Mouse (Mus musculus) cerebellum, adult 11 months (tissue): ENCODE data around the gene Ergic1.

Source experiments
- DNase-seq: peaks from one replicate; pipeline ENCODE4 v3.0.0; 2022

Ergic1 gene

DNA sequence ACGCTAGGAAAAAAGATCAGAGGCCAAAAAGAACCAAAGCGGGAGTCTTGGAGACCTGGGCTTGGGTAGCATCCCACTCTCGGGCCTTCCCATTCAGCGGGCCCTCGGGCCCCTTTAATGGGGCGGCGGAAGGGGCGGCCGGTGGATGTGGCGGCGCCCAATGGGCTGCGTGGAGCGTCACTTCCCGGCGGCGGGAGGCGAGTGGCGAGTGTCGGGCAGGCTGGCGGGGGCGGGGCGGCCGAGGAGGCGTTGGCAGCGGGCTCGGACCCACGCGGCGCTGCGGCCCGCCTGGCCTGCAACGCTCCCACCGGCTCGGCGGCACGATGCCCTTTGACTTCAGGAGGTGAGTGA lies at the start of gene Ergic1:
TSS of gene Ergic1 (plus strand) at position 200 of the 351 bp plus-strand sequence.
- DNase-seq, result peak; percentile 91

DNA sequence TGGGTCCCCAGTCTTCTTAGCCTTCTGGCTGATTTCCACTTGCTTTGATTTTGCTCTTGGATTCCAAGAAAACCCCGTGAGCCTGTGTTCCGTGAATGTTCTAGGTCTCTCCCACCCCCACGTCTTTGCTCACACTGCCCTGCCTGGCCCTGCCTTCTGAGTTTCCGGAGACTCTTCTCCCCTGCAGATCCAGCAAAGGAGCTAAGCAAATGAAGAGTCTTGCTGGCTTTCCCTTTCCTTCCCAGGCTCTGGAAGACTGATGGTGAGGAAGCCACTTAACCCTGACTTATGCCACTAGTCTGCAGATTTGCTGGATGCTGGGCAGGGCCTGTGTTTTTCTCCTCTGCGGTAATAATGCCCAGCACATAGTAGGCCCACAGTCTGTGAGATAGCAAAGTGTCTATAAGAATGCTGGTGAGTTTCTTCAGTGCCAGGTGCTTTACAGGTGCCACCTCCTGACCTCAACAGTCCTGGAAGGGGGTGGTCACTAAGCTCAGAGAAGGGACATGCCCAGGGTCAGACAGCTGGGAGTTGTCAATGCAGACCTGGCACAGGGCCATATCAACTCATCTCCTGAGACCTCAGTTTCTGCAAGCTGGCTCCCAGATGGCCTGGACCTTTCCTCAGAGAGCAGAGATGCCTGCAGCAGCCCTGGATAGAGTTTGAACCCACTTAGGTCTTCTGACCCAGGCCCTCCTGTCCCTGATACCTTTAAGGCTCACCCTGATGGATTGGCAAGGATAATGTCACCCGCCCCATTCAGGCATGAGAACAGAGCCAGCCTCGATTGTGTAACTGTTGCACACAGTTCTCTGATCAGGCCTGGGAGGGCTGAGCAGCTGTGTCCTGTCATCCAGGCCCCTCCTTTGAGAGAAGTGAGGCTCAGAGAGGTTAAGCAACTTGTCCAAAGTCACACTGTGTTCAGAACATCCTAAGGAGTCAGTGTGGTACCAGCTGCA lies 49.2 kb upstream of the Ergic1 start:
- DNase-seq, result no peak

DNA sequence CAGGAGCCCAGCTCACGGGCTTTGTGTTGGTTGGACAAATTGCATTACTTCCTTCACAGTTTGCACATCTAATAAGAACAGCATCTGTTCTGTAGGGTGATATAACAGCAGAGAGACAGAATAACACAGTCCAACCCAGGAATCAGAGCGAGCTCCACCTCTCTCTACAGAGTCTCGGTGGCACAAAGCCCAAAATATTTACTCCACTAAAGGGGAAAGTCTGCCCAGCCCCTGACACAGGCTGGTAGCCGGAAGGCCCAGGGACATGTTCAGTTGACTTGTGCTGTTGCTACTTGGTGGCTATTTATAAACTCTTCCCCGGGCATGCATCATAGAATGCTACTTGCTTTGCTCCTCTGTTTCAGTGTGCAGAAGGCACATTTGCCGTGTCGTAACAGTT lies 48.3 kb upstream of the Ergic1 start:
- DNase-seq, result no peak

GRCm38 (mm10) chr17:26513459-26514290 lies 47.6 kb upstream of the Ergic1 start:
- no peak for DNase-seq

GRCm38 (mm10) chr17:26514581-26515030 lies 46.7 kb upstream of the Ergic1 start:
- DNase-seq, result no peak

DNA sequence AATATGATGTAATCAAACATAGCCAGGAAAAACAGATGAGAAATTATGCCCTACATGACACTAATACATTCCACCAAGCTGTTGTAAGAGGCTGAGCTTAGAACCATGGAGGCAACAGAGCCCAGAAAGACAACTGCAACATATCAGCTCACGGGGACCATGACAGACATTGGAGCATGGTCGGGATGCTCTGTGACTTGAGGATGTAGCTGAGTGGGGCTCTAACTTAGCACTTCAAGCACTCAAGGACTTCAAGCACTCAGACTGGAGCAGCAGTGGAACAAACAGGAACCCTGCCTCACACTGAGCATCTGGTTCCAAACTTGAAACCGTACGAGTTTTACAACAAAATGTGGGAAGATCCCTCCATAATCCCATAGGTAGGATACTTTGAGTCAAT lies 45.6 kb upstream of the Ergic1 start:
- no peak for DNase-seq

- DNase-seq, result no peak
Measured at GRCm38 (mm10) chr17:26518306-26518705, 43.0 kb upstream of the Ergic1 start.

DNA sequence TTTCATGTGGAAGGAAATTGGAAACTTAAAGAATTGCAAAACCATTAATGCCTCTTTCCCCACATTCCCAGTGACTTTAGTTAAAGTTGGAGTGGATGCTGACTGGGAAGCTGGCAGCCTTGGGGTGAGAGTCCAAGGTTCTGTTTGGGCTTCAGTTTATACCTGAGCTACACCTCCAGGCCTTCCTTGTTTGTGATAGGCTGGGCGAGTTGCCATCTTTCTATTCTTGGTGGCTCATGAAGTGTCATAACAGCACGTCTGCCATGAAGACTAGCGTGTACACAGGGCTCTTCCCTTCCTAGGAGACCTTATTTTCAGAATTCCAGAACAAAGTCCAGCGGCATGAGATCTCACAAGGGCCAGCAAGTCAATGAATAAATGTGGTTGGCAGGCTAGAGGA lies 38.6 kb upstream of the Ergic1 start:
- DNase-seq, result no peak

- no peak for DNase-seq
Measured at GRCm38 (mm10) chr17:26524316-26524715, 37.0 kb upstream of the Ergic1 start.

DNA sequence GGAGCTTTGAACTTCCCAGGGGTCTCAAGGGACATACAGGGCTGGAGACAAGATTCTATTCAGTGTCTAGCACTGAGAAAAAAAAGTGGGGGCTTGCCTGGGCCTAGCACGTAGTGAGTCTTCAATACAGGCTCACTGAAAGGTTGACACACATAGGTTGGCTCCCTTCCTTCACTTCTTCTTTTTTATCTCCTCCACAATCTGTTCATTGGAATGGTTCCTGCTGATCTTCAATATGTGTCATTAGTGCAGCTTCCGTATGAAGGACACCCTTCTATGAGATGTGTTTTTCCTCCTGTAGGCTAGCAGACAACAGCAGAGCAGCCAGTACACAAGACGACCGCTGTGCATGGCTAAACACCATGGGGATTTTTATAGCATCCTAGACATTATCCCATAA lies 36.5 kb upstream of the Ergic1 start:
- DNase-seq, result no peak

GRCm38 (mm10) chr17:26525316-26525715 lies 36.0 kb upstream of the Ergic1 start:
- DNase-seq, result peak; percentile 59

DNA sequence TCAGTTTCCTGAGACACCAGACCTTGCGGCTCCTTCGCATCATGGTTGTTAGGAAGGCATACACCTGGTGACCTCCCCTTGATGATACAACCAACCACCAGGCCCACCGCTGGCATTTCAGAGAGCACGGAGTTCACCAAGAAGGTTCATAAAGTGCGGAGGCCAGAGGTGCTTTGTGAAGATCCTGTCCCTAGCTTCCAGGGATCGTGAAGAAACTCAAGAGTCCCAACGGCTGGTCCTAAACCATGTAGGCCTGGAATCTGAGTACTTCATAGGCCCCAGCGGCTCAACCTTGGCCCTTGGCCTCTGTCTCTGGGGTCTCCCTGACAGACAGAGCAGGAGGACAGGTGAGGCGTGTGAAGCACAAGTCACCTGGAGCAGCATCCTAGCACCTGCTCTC lies 34.0 kb upstream of the Ergic1 start:
- DNase-seq, result no peak

- DNase-seq, result no peak
Measured at GRCm38 (mm10) chr17:26528751-26529150, 32.5 kb upstream of the Ergic1 start.

GRCm38 (mm10) chr17:26529791-26530241 lies 31.5 kb upstream of the Ergic1 start:
- DNase-seq, result no peak

DNA sequence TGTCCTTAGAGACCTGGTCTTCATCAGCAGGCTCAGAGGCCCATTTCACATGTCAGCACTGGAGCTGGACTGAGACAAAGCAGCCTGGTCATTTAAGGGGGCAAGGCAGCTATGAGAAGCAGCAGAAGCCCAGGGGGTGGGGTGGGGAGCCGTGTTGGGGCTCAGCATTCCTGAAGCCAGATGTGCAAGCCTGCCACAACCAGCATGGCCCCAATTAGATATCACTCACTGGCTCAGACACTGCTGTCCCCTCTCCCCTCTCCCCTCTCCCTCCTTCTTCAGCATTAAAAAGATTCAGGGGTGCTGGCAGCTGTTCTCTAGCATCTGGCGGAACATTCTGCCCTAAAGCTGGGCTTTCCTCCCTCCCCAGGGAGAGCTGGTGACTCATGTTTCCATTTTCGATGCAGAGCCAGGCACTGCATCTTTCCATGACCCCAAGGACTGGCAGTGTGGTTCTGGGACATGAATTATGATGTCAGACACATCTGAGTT lies 30.7 kb upstream of the Ergic1 start:
- DNase-seq, result no peak

- no peak for DNase-seq
Measured at GRCm38 (mm10) chr17:26531395-26532027, 29.8 kb upstream of the Ergic1 start.

DNA sequence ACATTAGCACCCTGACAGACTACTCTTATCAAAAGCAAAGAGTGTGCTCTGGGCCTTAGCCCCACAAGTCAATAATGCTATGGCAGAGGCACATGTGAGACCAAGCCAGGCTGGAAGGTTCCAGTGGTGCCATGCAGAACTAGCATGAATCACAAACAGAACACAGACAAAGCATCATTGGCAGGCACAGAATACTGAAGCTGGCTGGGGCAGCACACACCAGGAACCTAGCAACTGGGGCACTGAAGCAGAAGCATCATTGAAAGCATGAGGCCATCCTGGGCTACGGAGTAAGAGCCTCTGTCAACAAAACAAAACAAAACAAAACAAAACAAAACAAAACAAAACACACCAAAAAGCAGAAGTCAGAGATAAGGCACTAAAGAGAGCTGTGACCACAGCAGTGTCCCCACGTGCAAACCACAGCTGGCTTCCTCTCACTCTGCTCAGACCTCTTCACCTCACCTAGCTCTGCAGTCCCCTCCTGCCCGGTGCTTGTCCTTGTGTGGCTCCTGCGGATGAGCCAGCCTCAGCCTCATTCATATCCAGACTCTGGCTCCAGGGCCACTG lies 28.7 kb upstream of the Ergic1 start:
- DNase-seq, result no peak

- no peak for DNase-seq
Measured at GRCm38 (mm10) chr17:26533871-26534372, 27.4 kb upstream of the Ergic1 start.

- no peak for DNase-seq
Measured at GRCm38 (mm10) chr17:26534695-26535094, 26.6 kb upstream of the Ergic1 start.

DNA sequence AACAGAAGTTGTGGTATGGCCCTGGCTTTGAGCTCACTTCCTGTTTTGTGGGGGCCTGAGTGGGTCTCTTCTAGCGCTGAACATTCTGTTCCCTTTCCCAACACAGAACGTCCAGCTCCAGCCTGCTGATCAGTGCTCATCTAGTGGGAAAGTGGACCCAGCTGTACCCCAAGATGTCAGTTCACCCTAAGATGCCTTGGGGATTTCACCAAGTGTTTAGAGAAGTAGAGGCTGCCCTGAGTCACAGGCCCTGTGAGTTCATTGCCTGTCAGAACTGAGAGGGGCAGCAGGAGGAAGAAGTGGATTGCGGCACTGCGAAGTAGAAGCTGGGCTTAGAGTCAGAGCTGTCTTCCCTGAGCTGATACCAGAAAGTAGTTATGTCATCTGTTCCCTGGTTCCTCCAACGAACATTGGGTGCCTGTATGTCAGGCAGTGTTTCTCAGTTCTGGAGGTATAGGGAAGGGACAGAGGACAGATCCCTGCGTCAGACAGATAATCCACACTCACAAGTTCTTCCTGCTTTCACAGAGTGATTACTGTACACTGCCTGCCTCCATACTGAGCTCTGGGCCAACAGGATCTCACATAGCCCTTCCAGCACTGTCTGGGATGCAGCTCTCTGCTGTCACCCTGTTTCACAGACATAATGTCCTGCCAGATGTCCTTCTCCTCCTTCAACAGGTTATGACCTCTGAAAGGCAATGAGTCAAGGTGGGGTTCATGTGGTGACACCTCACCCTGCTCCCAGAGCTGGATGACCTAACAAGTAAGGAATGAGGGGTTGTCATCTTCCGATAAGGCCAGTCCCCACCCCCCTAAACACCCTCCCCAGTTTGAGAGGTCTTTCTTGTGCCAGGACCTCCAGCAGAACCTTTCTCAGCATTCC lies 25.8 kb upstream of the Ergic1 start:
- no peak for DNase-seq

DNA sequence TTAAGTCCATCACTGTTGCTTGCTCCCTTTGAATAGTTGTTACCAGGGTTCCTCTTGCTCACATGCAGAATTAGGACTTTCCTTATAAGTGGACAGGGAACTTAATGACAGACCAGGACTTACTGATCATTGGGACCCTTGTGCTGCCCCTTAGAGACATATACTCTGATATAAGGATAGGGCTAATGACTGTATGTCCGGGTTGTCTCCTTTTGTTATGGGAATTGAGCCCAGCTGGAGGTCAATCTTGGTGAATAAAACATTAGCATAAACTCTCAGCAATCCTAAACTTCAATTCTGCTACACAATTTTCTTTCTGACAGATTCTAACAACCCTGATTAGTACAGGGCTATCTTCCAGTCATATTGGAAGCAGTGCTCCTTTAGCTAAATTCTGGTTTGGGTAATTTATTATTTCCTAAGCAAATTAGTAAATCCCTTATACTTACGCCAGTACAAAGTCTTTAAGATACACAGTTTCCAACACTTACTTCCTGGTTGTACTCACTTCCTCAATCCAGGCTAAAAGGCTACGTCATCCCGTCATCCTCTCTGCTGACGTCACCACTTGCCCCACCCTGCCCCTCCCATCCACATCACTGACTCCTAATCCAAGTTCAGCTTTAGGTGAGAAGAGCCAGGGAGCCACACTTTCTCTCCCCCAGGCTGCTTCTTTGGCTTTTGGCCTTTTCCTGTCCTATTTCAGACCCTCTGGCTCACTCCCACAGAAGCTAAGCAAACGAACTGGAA lies 23.4 kb upstream of the Ergic1 start:
- DNase-seq, result no peak
